Mouse (Mus musculus): ENCODE measurements at regions not wholly inside any gene's neighbourhood (a gene's known extent, or its start where the extent isn't known, plus 50 kb on each side); places are given as distances from the start of the nearest gene placed in this dataset.

DNA sequence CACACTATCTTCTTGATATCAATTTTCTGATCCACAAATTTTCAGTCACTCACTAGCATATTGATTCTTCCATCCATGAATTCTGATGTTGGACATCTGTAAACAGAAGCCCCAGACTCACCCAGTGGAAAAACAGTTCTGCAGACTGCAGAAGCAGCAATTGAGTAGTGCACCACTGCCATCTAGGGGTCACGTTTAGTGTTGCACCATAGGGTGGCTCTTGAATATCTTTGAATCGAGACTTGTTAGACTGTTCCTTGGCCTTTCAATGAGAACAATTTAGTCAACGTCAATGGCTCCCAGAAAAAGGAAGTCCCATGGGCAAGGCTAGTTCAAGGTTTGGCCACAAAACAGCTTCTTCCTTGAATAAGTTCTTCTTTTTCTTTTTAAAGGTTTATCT lies 828.1 kb downstream of the Gm10330 start:
- DNase-seq (ENCODE audit: low spot score), result peak; percentile 2

- peak; percentile 4 for DNase-seq (ENCODE audit: low spot score)
Observed at GRCm38 (mm10) chr12:22906156-22906555, 873.9 kb downstream of the Gm10330 start.
